Comparison of ENCODE assay signal across 16 mouse cellular contexts in the genomic region with DNA sequence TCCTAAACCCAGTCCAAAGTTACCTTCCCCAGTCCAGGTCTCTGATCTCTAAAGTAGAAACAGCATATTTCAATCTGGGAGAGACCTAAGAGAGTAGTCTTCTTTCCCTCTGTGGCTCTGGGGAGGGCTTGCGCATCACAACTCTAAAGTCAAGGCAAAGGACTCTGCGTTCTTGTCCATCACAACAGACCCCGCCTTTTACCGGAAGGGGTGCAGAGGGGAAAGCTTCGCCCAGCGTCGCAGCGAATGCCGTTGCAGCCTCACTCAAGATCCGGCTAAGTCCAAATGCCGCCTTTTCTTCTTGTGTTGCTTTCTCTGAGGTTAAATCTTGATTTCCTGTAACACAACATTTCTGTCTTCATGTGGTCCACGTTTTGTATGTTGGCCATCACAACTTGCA.
"Had no signal": no experiment of that assay in that cellular context is flagged by ENCODE, and none has a peak within 500 bp of the region (broad histone marks: within the 10 kb centered on the region; RNA-seq: fewer than 3 reads in every experiment).

No protein-coding gene starts in this region.

- H3K4me1 ChIP-seq: lung, embryonic 15.5 days; megakaryocyte, embryonic 14.5 days; midbrain, embryonic 13.5 days; midbrain, embryonic 15.5 days; neural tube, embryonic 12.5 days; stomach, embryonic 15.5 days had no signal

- H3K36me3 ChIP-seq: lung, embryonic 15.5 days; midbrain, embryonic 13.5 days; midbrain, embryonic 15.5 days; neural tube, embryonic 12.5 days; stomach, embryonic 15.5 days had no signal

- H3K4me3 ChIP-seq: lung, embryonic 15.5 days; megakaryocyte, embryonic 14.5 days; midbrain, embryonic 13.5 days; midbrain, embryonic 15.5 days; neural tube, embryonic 12.5 days; stomach, embryonic 15.5 days had no signal

- DNase-seq: liver, postnatal 0 days; lung, adult 2 months; lung, postnatal 14 days; lung, postnatal 36 days; right cerebral cortex, postnatal 14 days; thymus, adult 2 months; thymus, postnatal 25 days; thymus, postnatal 4 days had no signal

- H3K27ac ChIP-seq: lung, embryonic 15.5 days; macrophage; midbrain, embryonic 13.5 days; midbrain, embryonic 15.5 days; neural tube, embryonic 12.5 days; stomach, embryonic 15.5 days; stomach, postnatal 0 days had no signal

- H3K27me3 ChIP-seq: lung, embryonic 15.5 days; midbrain, embryonic 13.5 days; midbrain, embryonic 15.5 days; neural tube, embryonic 12.5 days; stomach, embryonic 15.5 days had no signal
